12 mouse cellular contexts compared by ENCODE assay signal in the genomic region with DNA sequence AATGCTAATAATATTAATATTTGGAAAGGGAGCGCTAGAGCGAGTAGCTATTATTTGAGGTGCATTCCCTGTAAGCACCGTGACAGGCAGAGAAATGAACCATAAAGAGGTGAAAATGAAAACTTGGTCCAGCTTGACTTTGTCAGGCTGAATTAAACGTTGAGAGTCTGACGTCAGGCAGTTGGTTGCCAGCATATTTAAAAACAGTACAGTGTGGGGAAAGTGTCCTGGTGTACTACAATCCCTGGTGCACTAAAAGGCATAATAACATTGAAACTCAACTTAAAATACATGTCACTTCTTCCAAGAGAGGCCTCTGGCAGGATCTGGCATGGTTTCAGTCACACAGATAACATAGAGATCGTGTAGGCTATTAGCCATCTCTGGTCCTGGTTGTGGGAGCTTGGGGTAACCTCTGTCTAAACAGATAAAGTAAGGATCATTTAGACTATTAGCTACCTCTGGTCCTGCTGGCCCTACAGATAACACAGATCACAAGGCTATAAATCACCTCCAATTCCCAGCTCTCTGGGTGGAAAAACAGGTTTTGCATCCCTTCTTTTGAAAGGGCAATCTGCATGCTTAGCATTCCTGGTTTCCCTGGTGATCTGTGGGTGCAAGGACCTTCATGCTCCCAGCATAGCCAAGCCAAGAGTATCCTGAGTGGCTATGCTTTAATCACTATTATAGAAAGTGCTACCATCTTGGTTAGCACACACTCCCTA.
DNase-seq lines count a peak whose midpoint lies in the region; ATAC-seq and TF ChIP-seq lines count a peak whose summit lies in the region.
"Had no signal": no experiment of that assay in that cellular context is flagged by ENCODE, and none has a peak within 500 bp of the region (broad histone marks: within the 10 kb centered on the region; RNA-seq: fewer than 3 reads in every experiment).

No protein-coding gene starts in this region.

- H3K9ac ChIP-seq in intestine, embryonic 15.5 days = no peak overlapping the region
- no peak overlapping the region for H3K9ac ChIP-seq in stomach, postnatal 0 days (ENCODE audit: low read length)
- H3K9ac ChIP-seq: limb, embryonic 12.5 days; liver, postnatal 0 days; neural tube, embryonic 15.5 days had no signal

- H3K4me3 ChIP-seq in intestine, embryonic 15.5 days (replicated peaks) = no peak overlapping the region
- H3K4me3 ChIP-seq in stomach, postnatal 0 days (ENCODE audit: low read depth, low read length) = no peak overlapping the region
- H3K4me3 ChIP-seq: limb, embryonic 12.5 days; neural tube, embryonic 15.5 days had no signal

- no peaks in the 10 kb centered on the region for H3K27me3 ChIP-seq in intestine, embryonic 15.5 days (replicated peaks)
- H3K27me3 ChIP-seq in stomach, postnatal 0 days (ENCODE audit: control insufficient read depth, insufficient read depth, low read length) = no peaks in the 10 kb centered on the region
- H3K27me3 ChIP-seq: limb, embryonic 12.5 days; neural tube, embryonic 15.5 days had no signal

- intact Hi-C loops in left cerebral cortex, postnatal 36 days (cut with DNase I) = no loop called here

- no peak for TF ChIP-seq POLR2A in brain, embryonic 14.5 days (IDR thresholded peaks at IDR 0.05; ENCODE audit: borderline replicate concordance, extremely low read depth, insufficient read depth, insufficient read length, poor library complexity, severe bottlenecking)

- H3K27ac ChIP-seq in intestine, embryonic 15.5 days = no peak overlapping the region
- H3K27ac ChIP-seq in stomach, postnatal 0 days (replicated peaks) = no peak overlapping the region
- H3K27ac ChIP-seq: limb, embryonic 12.5 days; neural tube, embryonic 15.5 days had no signal

- no peak for TF ChIP-seq CTCF in brain, embryonic 14.5 days (IDR thresholded peaks at IDR 0.05; ENCODE audit: borderline replicate concordance, extremely low read depth, insufficient read depth, insufficient read length)
- no peak for TF ChIP-seq CTCF in stomach, postnatal 0 days (IDR thresholded peaks at IDR 0.05; ENCODE audit: low read depth)

- DNase-seq in kidney, adult 9 months = peak; percentile 20
- DNase-seq in kidney, postnatal 4 days = no peak
- DNase-seq in brain, embryonic 14.5 days (ENCODE audit: low read depth) = peak; percentile 14
- DNase-seq in stomach, postnatal 0 days (ENCODE audit: low spot score) = no peak
- no peak for DNase-seq in left cerebral cortex, postnatal 36 days (ENCODE audit: low spot score in 2 of 2)
- DNase-seq: cerebellum, postnatal 10 days; liver, postnatal 0 days had no signal

- H3K4me1 ChIP-seq in intestine, embryonic 15.5 days (replicated peaks) = peaks cover 2% of the 10 kb centered on the region; the same call in 1 of the 2 replicates
- no peaks in the 10 kb centered on the region for H3K4me1 ChIP-seq in stomach, postnatal 0 days (replicated peaks; ENCODE audit: control insufficient read depth, insufficient read depth)
- H3K4me1 ChIP-seq: limb, embryonic 12.5 days had no signal

- 19% methylated on average over 6 of the region's 6 CpGs for WGBS in intestine, embryonic 15.5 days
- 19% methylated on average over 6 of the region's 6 CpGs for WGBS in stomach, postnatal 0 days

- H3K9me3 ChIP-seq in intestine, embryonic 15.5 days = no peaks in the 10 kb centered on the region
- no peaks in the 10 kb centered on the region for H3K9me3 ChIP-seq in stomach, postnatal 0 days (ENCODE audit: control insufficient read depth, low read length)
- H3K9me3 ChIP-seq: limb, embryonic 12.5 days; neural tube, embryonic 15.5 days had no signal

- peak; percentile 93 for ATAC-seq in intestine, embryonic 15.5 days
- ATAC-seq in stomach, postnatal 0 days (ENCODE audit: low FRiP score, low TSS enrichment) = 0 out of 2 replicates have a peak, but pooled peaks have one; percentile 8
- no peak for ATAC-seq in frontal cortex, adult (ENCODE audit: low TSS enrichment)
- ATAC-seq: liver, postnatal 0 days; midbrain, embryonic 16.5 days had no signal

- no peak overlapping the region for H3K4me2 ChIP-seq in intestine, embryonic 15.5 days (replicated peaks)
- no peak overlapping the region for H3K4me2 ChIP-seq in stomach, postnatal 0 days (replicated peaks; ENCODE audit: low read depth)
- H3K4me2 ChIP-seq: limb, embryonic 12.5 days; neural tube, embryonic 15.5 days had no signal

- no peak for TF ChIP-seq EP300 in stomach, postnatal 0 days (optimal IDR thresholded peaks at IDR 0.05)

- H3K36me3 ChIP-seq in intestine, embryonic 15.5 days = no peaks in the 10 kb centered on the region
- H3K36me3 ChIP-seq in stomach, postnatal 0 days (ENCODE audit: control insufficient read depth, insufficient read depth, low read length) = no peaks in the 10 kb centered on the region
- H3K36me3 ChIP-seq: limb, embryonic 12.5 days; neural tube, embryonic 15.5 days had no signal

Comparison
In these comparisons a context has a peak if more than half of its experiments do, and no peak if none do; other contexts are left out.
1. DNase-seq: peak in kidney, adult 9 months (single experiment) and brain, embryonic 14.5 days (single experiment); none in kidney, postnatal 4 days (0 of 2), stomach, postnatal 0 days (single experiment) and left cerebral cortex, postnatal 36 days (0 of 2).